Mouse (Mus musculus) naive thymus-derived CD4-positive, alpha-beta T cell, adult 2 months (primary cell): ENCODE data around the gene E130114P18Rik.

Experiments used
- DNase-seq: peaks from one replicate; pipeline ENCODE4 v3.0.0-alpha.2; 2011; ENCODE audit warnings: low read depth

The E130114P18Rik gene

GRCm38 (mm10) chr4:97564199-97564598, 213.7 kb downstream of the E130114P18Rik start:
- no peak for DNase-seq

DNA sequence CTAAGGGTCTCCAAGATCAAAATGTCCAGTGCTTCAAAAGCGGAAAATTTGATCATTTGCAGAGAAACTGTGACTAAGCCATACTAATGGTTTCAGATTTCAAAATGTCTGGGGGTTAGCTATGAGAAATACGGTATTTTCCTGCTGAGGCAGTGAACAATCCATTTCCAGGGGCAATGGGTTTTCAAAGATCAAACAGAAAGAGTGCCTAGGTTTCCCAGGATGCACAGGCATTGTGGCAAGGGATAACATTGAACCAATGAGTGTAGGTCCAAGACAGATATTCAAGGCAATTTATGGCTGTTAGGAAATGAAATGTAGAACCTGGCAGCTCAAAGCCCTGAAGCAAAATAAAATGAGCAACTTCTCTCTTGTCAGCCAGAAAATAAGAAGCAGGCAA, 220.3 kb downstream of the E130114P18Rik start:
- DNase-seq = no peak

DNA sequence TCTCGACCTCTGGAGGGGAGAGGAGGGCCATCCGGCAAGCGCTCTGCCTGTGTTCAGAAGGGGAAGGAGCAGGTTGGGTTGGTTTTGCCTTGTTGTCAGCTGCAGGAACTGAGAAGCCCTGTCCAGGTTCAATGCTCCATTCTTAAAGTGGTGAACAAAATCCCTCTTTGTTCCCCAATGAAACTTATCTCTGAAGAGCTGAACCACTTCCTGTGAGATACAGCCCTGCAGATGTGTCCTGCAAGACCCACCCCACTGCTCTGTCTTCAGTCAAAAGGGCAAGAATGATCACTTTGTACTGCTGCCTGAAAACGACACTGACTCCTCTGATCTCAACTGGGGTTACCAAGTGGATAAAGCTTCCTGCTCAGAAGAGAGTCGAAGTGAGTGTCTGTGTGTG, 233.9 kb downstream of the E130114P18Rik start:
- peak; percentile 14 for DNase-seq

DNA sequence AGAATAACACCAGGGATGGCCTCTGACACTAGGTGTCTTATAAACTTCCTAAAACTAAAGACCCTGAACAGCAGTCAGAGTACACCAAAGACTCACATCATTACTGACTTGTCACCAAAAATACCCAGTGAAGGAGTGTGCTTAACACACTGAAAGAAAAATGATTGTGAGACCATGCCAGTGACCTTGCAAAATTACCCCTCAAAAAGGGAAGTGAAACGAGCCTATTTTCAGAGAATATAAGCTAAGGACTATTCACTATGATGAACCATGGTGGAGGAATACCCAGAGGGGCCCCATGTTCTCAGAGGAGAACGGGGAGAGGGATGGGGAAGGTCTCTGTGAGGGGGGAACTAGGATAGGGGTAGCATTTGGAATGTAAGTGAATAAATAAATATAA, 245.8 kb downstream of the E130114P18Rik start:
- no peak for DNase-seq

GRCm38 (mm10) chr4:97528517-97528916, 249.4 kb downstream of the E130114P18Rik start:
- DNase-seq = no peak
